Mouse (Mus musculus) liver, embryonic 14.5 days (tissue): Measurements from ENCODE around the gene Trmt13.

Experiments used
- CTCF ChIP-seq: IDR thresholded peaks from 2 replicates; pipeline ENCODE4 v1.5.1; 2016; ENCODE audit warnings: antibody characterized with exemption, low read depth, control low read depth
- EP300 ChIP-seq: IDR thresholded peaks from 2 replicates; pipeline ENCODE4 v1.6.1; 2016; ENCODE audit warnings: antibody characterized with exemption, low read depth

DNA sequence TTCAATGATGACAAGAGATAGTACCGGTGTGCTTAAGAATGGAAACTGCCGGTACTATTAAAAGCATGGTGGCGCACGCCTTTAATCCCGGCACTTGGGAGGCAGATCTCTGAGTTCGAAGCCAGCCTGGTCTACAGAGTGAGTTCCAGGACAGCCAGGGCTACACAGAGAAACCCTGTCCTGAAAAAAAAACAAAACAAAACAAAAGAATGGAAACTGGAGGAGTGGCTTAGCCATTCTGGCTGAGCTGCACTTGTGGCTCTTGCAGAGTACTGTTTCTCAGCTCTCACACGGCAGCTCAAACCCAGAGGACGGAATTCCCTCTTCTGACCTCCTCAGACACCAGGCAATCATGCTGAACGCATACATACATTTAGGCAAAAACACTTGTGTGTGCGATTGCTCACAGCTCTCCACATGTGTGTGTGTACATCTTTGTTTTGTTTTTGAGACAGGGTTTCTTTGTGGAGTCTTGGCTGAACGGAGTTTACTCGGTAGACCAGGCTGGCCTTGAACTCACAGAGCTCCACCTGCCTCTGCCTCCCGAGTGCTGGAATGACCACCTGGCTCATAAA lies 45.6 kb upstream of the Trmt13 start:
- TF ChIP-seq EP300 (no peak), CTCF (no peak)
